Mouse (Mus musculus): ENCODE results near the gene Eif3k. TPM values are rescaled to one million over a fixed set of nuclear protein-coding genes. Genes with fewer than 3 reads are reported as not detected.

The Eif3k gene
- total RNA-seq, 2 experiments from 2014 or later, result 116 to 137 TPM

DNA sequence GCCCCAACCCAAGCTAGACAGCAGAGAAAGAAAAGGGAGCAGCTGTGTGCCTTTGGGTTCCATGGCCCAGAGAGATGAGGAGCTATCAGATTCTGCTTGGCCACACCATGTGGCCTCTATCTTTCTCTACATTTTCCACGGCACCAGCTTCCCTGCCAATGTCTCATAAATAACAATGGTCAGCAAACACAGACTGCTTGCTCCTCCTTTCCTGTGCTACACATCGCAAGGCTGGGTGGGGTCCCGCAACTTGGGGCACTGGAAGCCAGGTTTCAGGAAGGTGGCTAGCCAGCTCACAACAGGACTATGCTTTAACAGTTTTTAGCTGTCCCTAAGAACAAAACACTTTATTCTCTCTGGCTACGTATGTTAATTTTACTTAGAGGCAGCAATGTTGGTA lies 44.9 kb downstream of the Eif3k start:
- DNase-seq, result no peak

DNA sequence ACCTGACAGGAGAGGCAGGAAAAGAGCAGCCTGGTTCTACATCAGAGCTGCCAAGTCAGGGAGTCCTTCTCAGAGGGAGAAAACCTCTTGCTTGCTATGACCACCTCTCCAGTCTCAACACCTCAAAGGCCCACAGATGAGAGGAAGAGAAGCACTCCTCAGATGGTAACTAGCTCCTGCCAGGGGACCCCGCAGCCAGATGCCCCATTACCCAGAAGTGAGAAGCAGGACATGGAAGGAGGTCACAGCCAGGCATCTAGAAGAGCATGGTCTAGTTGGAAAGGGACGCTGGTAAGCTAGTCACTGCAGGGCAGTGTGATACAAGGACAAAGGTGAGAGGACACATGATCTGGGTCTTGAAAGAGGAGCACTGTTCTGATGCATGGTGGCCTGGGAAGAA lies 47.8 kb downstream of the Eif3k start:
- DNase-seq, result no peak

GRCm38 (mm10) chr7:28932421-28933041 lies 49.1 kb downstream of the Eif3k start:
- DNase-seq, result no peak

- DNase-seq, result no peak
These were observed 50.0 kb downstream of the Eif3k start for GRCm38 (mm10) chr7:28931695-28932039.

GRCm38 (mm10) chr7:28931032-28931694 lies 50.5 kb downstream of the Eif3k start:
- DNase-seq, result no peak

- DNase-seq, result no peak
These were observed 51.2 kb downstream of the Eif3k start for GRCm38 (mm10) chr7:28930320-28931031.

- no peak for DNase-seq
These were observed 52.3 kb downstream of the Eif3k start for GRCm38 (mm10) chr7:28929381-28929780.

GRCm38 (mm10) chr7:28926172-28926571 lies 55.5 kb downstream of the Eif3k start:
- DNase-seq, result no peak

DNA sequence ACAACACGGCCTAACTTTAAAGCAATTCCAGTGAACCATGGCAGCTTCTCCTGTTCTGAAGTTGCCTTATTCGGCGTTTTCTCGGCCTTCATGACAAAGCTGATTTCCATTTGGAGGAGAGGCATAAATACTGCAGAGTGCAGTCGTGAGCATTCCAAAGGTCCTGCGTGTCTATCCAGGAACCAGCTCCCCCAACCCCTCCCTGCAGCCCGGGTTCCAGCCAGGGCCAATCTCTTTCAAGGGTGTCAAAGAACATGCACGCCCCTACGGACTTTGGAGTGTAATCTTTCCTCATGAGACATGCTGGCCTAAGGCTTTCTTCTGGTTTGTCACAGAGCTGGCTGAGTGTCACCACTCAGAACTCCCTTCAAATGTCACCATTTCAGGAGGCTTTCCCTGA lies 56.3 kb downstream of the Eif3k start:
- DNase-seq, result peak; percentile 82

GRCm38 (mm10) chr7:28924802-28925201 lies 56.9 kb downstream of the Eif3k start:
- no peak for DNase-seq

- DNase-seq, result peak; percentile 35
These were observed 57.8 kb downstream of the Eif3k start for GRCm38 (mm10) chr7:28923865-28924291.

DNA sequence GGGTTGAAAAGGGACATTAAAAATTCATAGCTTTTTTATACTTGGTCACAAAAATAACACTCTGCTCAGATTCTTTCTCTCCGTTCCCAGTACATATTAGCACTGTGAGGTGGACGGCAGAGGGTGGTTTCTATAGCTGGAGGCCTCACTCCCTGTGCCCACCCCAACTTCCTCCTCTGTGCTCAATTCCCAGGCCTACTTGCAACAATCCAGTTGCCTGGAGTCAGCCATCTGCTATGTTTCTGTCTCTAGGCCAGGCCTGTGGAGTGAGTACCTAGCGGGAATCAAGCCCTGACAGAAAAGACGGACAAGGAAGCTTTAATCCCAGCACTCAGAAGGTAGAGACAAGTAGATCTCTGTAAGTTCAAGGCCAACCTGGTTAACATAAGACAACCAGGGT lies 59.1 kb downstream of the Eif3k start:
- DNase-seq, result no peak

- no peak for DNase-seq
These were observed 59.8 kb downstream of the Eif3k start for GRCm38 (mm10) chr7:28921722-28922465.

Other genes with a start within 250 kb of the Eif3k start
- 10 to 100 TPM; 35.2 to 46.5 TPM for gene Mrps12, start 240.0 kb downstream of the Eif3k start, total RNA-seq (2021)
- gene Sars2, start 239.9 kb downstream of the Eif3k start, total RNA-seq (2021), result 10 to 100 TPM; 13.5 to 15.6 TPM
- not detected for gene Ccer2, start 225.7 kb downstream of the Eif3k start, total RNA-seq (2021)
- 10 to 100 TPM; 81.6 to 82.3 TPM for gene Sirt2, start 215.1 kb downstream of the Eif3k start, total RNA-seq (2021)
- gene Nfkbib, start 214.4 kb downstream of the Eif3k start, total RNA-seq (2021), result 10 to 100 TPM; 24.4 to 27.9 TPM
- gene Rinl, start 192.9 kb downstream of the Eif3k start, total RNA-seq (2021), result under 1 TPM; 0.51 to 0.78 TPM
- 100 to 1,000 TPM; 118 to 120 TPM for gene Hnrnpl, start 173.3 kb downstream of the Eif3k start, total RNA-seq (2021)
- 100 to 1,000 TPM; 185 to 241 TPM for gene Ech1, start 156.6 kb downstream of the Eif3k start, total RNA-seq (2021)
- 1 to 10 TPM; 3.2 to 5.4 TPM for gene Lgals4, start 148.0 kb downstream of the Eif3k start, total RNA-seq (2021)
- not detected for gene Lgals7, start 118.0 kb downstream of the Eif3k start, total RNA-seq (2021)
- gene Capn12, start 100.4 kb downstream of the Eif3k start, total RNA-seq (2021), result under 1 TPM in 1 of 2 experiments, not detected in 1; 0.10 TPM
- gene Actn4, start 19.5 kb downstream of the Eif3k start, total RNA-seq (2021), result 10 to 100 TPM; 36.7 to 45.8 TPM
- gene Map4k1, start 186 bp upstream of the Eif3k start, total RNA-seq (2021), result under 1 TPM; 0.29 to 0.36 TPM
- gene Ryr1, start 143.3 kb upstream of the Eif3k start, total RNA-seq (2021), result 1,000 to 10,000 TPM; 1,331 to 1,686 TPM
- gene Rasgrp4, start 153.0 kb upstream of the Eif3k start, total RNA-seq (2021), result under 1 TPM; 0.69 to 0.72 TPM
- 10 to 100 TPM; 11.0 to 12.9 TPM for gene Fam98c, start 174.4 kb upstream of the Eif3k start, total RNA-seq (2021)
- under 1 TPM; 0.15 to 0.32 TPM for gene Ggn, start 188.3 kb upstream of the Eif3k start, total RNA-seq (2021)
- gene Spred3, start 188.5 kb upstream of the Eif3k start, total RNA-seq (2021), result under 1 TPM; 0.77 to 0.86 TPM
- 100 to 1,000 TPM; 156 to 200 TPM for gene Psmd8, start 198.8 kb upstream of the Eif3k start, total RNA-seq (2021)
- under 1 TPM in 1 of 2 experiments, not detected in 1; 0.29 TPM for gene Catsperg1, start 232.2 kb upstream of the Eif3k start, total RNA-seq (2021)